Mouse (Mus musculus): Measurements from ENCODE around the gene Myo15.
A peak's percentile ranks its signal among the peaks of the same experiment; 100 is the strongest.
"Not testable (repeated sequence)": the region's sequence is repeated elsewhere in the genome, so short reads cannot be mapped to it uniquely, and the experiment has no call there.

Myo15 gene

DNA sequence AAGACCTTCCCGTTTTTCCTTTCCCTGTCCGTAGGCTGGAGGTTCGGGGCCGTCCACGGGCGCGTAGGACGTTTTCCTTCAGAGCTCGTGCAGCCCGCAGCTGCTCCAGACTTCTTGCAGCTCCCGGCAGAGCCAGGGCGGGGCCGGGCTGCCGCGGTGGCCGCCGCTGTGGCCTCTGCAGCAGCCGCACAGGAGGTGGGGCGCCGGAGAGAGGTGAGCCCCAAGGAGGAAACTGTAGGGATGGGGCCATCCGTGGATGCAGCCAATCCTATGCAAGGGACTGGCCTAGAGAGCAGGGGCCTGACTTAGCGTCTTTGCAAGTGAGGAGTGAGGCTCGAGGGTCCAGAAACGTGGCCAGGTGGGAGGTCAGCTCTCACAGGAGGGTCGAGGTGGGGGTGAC, 40.4 kb downstream of the Myo15 start:
- DNase-seq = no peak

DNA sequence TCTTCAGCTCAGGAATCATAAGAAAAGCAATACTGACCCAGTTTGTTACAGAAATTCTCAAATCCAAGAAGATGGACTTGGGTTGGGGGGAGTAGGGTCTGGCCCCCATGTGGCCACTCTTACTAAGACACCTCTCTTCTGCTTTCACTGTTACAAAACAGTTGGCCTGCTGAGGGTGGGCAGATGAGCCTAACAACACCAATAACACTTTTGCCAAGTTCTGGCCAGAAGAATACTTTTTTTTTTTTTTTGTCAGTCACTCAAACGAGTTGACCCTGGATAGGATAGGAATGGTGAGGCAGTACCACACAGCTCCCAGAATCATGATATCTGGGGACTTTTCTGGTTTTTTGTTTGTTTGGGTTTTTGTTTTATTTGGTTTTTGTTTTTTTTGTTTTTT, 42.8 kb downstream of the Myo15 start:
- DNase-seq = no peak

DNA sequence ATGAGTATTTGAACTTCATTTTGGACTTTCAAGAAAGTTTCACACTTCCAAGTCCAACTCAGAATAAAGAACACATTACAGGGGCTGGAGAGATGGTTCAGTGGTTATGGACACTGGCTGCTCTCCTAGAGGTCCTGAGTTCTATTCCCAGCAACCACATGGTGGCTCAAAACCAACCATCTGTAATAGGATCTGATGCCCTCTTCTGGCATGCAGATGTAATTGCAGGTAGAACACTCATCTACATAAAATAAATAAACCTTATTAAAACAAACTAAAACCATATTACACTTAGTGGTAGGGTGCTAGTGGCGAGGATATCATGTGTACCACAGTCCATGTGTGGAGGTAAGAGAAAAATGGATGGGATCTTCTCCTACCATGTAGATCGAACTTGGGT, 43.4 kb downstream of the Myo15 start:
- DNase-seq = no peak

DNA sequence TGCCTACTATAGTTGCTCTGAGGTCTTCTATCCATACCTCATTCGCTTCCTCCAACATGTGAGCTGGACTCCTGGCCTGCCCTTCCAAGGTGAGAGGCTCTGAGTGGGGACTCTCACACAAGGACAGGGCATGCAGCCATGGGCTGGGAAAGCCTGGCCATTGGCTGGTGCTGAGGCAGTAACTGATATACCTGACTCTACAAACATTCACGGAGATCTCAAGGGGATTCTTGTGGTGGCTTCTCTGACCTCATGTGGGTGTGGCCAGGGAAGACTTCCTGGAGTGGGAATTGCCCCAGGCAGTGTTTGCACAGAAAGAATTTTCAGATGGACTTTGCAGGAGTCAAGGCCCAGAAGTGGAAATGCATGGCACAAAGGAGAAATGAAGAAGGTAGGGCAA, 45.8 kb downstream of the Myo15 start:
- no peak for DNase-seq

DNA sequence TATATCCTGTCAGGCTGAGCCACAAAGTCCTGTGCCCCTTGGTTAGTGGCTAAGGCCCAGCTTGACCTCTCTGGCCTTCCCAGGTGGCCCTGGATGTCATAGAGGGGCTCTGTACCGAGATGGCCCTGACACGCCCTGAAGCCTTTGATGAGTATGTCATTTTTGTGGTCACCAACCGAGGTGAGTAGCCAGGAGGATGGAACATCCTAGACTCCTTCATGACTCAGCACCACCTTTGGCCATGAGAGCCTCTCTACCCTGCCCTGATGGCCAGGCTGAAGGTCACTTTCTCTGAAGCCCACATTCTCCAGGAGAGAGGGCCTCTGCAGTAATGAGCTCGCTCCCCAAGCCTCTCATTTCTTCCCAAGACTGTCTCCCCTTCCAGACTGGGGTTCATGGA, 49.2 kb downstream of the Myo15 start:
- no peak for DNase-seq

DNA sequence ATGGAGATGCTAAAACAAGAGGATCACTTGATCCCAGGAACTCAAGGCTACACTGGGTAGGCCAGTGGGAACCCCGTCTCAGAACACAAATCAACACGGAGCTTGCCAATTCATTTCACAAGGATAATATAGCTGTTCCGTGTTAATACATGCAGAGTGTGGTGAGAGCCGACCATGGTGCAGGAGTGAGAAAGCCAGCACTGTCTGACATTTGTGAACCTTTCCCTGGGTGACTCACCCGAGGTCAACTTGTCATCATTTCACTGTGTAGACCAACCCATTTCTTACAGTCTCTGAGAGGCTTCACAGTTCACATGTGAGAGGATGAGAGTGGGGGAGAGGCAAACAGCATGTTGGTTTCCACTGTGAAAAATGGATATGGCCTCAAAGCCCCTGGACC, 52.9 kb downstream of the Myo15 start:
- DNase-seq = no peak

DNA sequence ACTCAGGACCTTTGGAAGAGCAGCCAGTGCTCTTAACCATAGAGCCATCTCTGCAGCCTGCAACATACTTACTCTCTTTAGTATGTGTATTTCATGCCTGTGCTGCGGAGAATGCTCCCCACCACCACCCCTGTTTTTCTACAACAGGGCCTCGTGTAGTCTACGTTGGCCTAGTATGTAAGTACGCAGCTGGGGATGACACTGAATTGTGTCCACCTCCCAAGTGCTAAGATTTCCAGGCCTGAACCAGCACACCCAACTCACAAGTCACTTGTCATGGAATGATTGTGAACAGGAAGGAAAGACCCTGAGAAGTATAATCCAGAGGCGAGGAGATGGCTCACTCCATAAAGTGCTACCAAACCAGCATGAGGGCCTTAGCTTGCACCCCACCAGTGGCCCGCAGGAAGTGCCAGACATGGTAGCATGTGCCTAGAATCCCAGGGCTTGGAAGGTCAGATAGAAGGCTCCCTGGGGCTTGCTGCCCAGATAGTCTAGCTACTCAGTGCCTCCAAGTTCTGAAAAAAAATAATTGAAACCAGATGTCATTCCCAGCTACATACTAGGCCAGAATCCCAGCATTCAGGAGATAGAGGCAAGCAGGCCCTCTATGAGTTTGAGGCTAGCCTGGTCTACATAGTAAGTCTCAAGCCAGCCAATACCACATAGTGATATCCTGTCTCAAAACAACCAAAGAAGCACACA, 53.7 kb downstream of the Myo15 start:
- no peak for DNase-seq

DNA sequence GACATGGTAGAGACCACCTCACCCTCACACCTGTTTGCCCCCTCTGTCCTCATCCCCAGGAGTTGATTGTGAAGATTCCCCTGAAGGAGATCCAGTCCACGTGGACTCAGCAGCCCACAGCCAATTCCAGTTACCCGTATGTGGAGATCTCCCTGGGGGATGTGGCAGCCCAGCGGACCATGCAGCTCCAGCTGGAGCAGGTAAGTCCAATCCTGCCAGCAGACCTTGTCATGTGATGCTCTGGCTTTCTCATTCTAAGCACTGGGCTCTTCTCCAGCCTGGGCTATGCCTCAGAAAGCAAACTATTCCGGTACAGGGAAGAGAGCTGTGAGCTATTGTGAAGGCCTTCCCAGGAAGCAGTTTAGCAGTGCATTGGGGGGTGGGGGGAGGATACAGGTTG, 57.3 kb downstream of the Myo15 start:
- no peak for DNase-seq

DNA sequence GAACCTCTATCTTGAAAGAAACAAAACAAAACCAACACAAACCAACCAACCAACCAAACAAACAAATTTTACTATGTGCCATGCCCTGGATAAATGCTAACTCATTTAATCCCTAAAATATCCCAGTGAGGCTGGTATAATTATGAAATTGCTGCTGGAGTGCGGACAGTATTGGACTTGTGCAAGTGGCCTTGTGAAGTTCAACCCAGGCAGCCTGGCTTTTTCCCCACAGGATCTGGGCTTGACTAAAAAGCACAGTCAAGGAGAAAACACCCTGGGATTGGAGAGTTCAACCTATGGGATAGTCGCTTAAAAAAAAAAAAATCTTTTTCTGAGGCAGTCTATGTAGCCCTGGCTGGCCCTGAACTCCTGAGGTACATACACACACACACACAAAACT, 66.5 kb downstream of the Myo15 start:
- no peak for DNase-seq

DNA sequence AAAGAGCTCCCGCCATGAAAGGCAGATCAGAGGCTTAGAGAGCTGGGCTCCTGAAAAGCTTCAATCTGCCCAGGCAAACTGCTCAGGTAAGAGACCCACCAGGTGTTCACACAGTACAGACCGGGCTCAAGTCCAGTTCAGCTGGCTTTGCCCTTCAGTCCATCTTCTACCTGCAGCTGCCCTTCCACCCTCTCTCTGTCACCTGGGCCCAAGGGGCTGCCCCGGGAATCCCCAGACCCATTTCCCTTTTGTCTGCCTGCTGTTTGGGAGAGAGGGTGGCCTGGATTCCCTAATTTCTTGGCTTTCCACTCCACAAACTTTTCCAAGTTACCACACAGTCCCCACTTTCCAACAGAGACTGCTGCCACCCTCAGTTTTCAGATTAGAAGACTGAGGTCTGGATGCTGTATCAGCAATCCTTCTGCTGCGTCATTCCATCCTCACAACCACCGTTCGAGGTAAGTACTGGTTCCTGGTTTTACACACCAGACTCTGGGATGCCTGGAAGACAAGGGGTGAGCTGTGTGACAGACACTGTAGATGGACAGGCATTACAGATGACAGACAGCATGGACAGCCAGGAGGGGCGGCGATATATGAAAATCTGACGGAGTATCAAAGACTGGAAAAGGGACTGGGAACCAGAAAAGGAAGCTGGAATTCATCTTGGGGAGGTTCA, 67.2 kb downstream of the Myo15 start, which contains the start of gene Alkbh5:
Alkbh5 (plus strand) TSS at position 202 of the 679 bp plus-strand sequence.
- peak; percentile 22 for DNase-seq

DNA sequence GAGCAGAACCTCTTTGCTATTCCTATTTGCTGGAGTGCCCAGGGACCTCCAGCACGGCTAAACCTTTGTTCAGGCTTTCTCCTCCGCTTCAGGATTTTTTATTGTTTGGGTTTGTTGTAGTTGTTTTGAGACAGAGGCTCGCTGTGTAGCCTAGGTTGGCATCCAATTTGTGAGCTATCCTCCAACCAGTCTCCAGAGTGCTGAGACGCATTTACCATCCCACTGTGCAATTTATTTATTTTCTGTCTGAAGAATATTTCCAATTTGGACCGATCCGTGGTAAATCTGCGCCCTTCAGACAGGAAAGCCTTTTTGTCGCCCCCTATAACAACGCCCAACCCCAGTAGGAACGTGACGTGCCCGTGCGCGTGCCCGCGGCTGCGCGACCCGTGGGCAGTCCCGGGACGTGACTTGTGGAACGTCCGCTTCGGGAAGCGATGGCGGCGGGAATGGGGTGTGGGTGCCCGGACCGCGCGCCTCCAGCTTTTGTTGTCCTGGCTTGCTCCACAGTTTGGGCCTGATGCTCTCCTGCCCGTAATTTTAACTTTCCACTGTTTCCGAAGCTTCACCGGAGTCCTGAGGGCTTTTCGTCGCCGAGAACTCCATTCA, 67.8 kb downstream of the Myo15 start:
- peak; percentile 91 for DNase-seq

DNA sequence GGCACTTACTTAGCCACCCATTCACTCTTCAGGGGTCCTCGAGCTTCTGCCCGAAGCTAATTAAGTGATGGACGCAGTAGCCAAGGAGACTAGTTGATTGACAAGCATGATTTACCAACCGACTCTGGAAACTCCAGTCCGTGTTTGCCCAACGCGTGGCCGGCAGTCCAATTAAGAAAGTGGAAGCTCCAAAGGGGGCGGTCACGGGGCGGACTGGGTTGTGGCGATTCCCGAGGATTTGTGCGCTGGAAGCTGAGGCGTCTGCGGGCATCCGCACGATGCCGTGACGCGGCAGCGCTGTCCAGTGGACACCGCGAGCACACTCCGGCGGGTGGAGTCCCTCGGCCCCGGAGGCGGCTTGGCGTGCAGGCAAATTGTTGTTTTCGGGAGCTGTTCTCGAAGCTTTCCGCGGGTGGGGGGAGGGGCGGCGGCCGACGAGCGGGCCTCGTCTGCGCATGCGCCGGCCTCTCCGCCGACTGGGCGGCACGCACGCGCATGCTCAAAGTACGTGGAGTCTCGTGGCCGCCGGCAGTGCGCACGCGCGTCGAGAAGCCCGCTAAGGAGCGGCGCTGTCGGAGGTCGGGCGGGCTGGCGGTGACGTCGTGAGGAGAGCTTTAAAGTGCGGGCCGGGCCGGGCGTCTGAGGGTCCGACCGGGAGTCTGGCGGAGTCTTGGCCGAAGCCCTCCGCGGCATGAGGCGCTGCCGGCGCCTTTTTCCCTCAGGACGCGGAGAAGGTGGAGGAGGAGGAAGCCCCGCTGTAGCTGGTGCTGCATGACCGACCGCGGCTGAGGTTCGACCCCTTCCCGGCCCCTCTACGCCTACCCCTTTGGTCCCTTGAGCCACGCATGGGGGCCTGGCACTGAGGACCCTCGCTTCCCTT, 68.6 kb downstream of the Myo15 start:
- peak; percentile 94 for DNase-seq

DNA sequence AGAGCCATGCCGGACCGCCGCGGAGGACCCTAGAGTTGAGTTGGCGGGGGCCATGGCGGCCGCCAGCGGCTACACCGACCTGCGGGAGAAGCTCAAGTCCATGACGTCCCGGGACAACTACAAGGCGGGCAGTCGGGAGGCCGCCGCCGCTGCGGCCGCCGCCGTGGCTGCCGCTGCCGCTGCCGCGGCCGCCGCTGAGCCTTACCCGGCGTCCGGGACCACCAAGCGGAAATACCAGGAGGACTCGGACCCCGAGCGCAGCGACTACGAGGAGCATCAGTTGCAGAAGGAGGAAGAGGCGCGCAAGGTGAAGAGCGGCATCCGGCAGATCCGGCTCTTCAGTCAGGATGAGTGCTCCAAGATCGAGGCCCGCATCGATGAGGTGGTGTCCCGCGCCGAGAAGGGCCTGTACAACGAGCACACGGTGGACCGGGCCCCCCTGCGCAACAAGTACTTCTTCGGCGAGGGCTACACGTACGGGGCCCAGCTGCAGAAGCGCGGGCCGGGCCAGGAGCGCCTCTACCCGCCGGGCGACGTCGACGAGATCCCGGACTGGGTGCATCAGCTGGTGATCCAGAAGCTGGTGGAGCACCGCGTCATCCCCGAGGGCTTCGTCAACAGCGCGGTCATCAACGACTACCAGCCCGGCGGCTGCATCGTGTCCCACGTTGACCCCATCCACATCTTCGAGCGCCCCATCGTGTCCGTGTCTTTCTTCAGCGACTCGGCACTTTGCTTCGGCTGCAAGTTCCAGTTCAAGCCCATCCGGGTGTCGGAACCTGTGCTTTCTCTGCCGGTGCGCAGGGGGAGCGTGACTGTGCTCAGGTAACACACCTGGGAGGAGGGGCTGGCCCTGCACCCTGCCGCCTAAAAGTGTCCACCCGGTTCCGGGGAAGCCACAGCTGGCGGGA, 69.5 kb downstream of the Myo15 start:
- DNase-seq = peak; percentile 20

DNA sequence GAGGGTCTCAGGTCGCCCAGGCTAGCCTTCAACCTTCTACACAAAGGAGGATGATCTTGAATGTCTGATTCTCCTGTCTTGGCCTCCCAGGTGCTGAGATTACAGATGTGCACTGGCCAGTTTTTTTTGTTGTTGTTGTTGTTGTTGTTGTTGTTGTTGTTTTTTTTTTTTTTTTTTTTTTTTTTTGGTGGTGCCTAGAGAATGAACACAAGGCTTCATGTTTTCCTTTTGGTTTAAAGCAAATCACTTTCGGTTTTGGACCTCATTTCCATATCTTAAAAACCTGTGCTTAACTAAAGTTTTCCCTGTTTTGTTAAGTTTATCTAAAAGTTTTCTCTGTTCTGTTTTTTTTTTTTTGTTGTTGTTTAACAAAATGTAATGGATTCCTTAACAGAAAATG, 70.4 kb downstream of the Myo15 start:
- DNase-seq = no peak

DNA sequence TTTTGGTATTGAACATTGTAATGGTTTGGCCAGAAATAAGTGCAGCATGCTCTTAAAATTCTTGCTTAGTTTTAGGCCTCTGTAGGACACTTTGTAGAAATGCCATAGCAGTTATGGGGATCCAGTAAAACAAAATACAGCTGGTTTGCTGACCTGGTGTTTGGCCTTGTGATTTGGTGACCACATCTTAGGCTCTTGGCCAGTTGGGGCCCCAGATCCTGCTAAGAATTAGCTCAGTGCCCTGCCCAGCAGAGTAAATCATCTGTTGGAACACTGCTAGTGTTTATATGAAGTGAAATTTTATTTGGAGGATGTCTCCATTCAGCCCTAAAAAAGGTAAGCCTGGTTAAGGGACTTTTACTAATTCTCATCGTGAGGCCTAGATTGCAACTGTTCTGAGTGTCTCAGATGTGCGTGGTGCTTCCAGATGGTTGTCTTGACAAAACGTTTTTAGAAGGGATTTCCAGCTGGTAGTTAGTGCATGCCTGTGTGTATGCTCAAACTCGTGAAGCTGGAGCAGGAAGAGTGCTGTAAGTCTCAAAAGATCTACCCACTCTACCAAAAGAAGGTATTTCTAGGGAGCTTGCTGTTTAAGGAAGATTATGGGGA, 71.0 kb downstream of the Myo15 start:
- DNase-seq = no peak

DNA sequence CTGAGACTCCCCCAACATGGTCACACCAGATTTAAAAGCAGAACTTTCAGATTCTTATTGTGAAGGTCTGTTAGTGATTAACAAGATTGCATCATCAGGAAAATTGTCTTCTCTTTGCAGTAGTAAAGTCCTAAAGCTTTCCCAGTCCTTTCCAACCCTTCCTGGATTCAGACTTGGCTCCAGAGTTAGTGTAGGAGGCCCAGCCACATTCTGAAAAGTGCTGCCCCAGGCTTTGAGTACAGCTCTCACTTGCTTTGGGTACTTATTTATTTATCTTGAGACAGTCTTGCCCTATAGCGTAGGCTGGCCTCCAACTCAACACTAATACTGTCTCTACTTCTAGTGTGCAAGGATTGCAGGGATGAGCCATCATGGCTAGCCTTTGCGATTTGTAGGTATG, 71.6 kb downstream of the Myo15 start:
- DNase-seq = no peak

DNA sequence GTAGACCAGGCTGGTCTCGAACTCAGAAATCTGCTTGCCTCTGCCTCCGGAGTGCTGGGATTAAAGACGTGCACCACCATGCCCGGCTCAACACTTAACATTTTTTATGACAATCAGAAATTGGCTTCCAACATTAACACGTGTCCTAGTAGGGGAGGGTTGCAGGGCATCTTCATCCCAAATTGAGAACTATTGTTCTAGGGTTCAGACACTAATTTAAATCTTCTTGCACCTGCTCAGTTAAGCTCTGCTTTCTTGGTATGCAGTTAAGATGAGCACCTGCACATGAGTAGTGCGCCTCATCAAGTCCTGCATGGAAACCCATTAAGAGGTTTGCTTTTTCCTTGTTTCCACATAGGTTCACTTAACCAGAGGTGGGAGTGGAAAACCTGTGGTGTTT, 72.7 kb downstream of the Myo15 start:
- DNase-seq = no peak

DNA sequence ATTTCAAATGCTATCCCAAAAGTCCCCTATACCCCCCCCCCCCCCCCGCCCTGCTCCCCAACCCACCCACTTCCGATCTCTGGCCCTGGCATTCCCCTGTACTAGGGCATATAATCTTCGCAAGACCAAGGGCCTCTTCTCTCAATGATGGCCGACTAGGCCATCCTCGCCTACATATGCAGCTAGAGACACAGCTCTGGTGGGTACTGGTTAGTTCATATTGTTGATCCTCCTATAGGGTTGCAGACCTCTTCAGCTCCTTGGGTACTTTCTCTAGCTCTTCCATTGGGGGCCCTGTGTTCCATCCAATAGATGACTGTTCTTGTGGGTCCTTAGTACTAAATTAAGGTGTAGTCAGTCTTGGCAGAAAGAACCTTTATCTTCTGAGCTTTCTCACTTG, 74.1 kb downstream of the Myo15 start:
- not testable (repeated sequence) for DNase-seq

DNA sequence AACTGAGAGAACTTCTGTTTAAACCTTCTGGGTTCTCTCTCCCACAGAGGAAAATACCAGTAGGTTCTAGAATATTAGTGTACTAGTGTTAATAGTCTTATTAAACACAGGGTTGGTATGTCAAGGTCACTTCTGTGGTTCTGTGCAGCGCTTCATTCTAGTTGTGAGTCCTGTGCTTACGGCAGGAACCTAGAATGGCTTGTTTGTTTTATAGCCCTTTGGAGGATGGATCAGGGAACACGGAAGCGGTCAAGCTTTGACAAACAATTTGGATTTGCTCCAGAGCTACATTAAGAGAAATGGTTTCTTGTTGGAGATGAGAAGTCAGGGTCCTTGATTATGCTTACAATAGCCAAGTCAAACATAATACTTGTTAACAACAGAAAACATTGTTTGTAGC, 76.3 kb downstream of the Myo15 start:
- no peak for DNase-seq

DNA sequence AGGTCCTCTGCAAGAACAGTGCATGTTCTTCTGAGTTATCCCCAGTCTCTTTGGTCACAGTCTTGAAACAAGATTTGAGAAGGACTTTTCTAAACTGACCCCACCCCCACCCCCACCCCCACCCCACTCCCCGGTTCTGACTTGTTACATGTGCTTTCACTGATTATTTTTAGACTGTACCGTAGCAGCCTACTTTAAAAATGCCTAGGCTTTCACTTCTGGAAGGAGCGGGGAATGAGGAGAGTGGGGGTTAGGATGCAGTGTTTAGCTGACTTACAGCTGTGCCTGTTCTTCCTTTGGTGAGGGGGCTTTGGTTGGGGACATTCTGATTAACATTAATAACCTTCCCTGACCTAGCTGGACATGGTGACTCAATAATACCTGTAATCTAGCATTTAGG, 79.0 kb downstream of the Myo15 start:
- no peak for DNase-seq

DNA sequence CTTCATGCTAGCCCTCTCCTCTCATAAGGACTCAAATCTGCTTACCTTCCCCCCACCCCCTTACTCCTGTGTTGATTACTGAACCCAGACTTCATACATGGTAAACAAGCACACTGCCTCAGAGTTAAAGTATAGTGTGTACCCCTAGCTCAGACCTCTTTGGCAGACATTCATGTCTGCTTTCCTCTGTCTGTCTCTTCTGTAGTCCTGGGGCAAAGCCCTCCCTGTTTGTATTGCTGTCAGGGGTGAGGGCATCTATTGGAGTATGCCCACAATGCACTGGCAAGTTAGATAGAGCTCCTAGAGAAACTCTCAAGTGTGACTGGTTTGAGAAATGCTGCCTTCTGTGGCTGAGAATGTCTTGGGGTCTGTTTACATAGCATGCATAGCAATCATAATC, 84.0 kb downstream of the Myo15 start:
- no peak for DNase-seq

DNA sequence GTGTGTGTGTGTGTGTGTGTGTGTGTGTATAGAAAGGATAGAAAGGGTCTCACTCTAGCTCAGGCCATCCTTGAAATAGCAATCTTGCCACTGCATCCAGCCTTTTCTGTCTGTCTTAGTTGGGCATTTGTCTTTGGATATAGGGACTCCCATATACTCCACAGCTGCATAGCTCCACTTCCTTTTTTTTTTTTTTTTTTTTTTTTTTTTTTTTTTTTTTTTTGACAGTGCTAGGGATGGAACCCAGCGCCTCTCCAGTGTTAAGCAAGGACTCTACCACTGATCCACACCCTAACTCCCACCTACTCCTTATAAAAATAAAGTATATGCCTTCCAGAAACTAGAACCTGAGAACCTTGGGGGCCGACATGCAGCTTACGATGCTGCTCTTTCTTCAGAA, 88.5 kb downstream of the Myo15 start:
- DNase-seq = no peak
